In genomic region chr5:13499835-13500234, GRCm38 (mm10) we compare ENCODE assay signal across 20 mouse cellular contexts.
DNase-seq lines count a peak whose midpoint lies in the region; ATAC-seq and TF ChIP-seq lines count a peak whose summit lies in the region.
"Had no signal": no experiment of that assay in that cellular context is flagged by ENCODE, and none has a peak within 500 bp of the region (broad histone marks: within the 10 kb centered on the region; RNA-seq: fewer than 3 reads in every experiment).

No protein-coding gene starts in this region.

- no peak overlapping the region for H3K4me3 ChIP-seq in myocyte
- H3K4me3 ChIP-seq in heart, embryonic 12.5 days, result no peak overlapping the region
- H3K4me3 ChIP-seq: forebrain, embryonic 12.5 days; heart, adult 2 months; hindbrain, embryonic 15.5 days; limb, embryonic 13.5 days; midbrain, embryonic 10.5 days had no signal

- intact Hi-C loops in left cerebral cortex, postnatal 4 days (cut with DNase I), result no loop called here

- H3K36me3 ChIP-seq in myocyte (ENCODE audit: control insufficient read depth, insufficient read depth), result no peaks in the 10 kb centered on the region
- H3K36me3 ChIP-seq in heart, embryonic 12.5 days, result 0 out of 2 replicates have a peak, but pooled peaks cover 6% of the 10 kb centered on the region
- H3K36me3 ChIP-seq: forebrain, embryonic 12.5 days; hindbrain, embryonic 15.5 days; limb, embryonic 13.5 days; midbrain, embryonic 10.5 days had no signal

- H3K27me3 ChIP-seq in myocyte (ENCODE audit: control insufficient read depth, insufficient read depth, insufficient read length), result no peaks in the 10 kb centered on the region
- H3K27me3 ChIP-seq in heart, embryonic 12.5 days (replicated peaks), result no peaks in the 10 kb centered on the region
- H3K27me3 ChIP-seq: CH12.LX; forebrain, embryonic 12.5 days; hindbrain, embryonic 15.5 days; limb, embryonic 13.5 days had no signal

- 64% methylated on average over 2 of the region's 2 CpGs for WGBS in heart, embryonic 12.5 days

- H3K79me2 ChIP-seq in myocyte (ENCODE audit: control insufficient read depth, insufficient read depth), result no peaks in the 10 kb centered on the region

- H3K4me1 ChIP-seq in heart, embryonic 12.5 days (replicated peaks), result no peaks in the 10 kb centered on the region
- H3K4me1 ChIP-seq: forebrain, embryonic 12.5 days; hindbrain, embryonic 15.5 days; limb, embryonic 13.5 days; midbrain, embryonic 10.5 days had no signal

- no peaks in the 10 kb centered on the region for H3K9me3 ChIP-seq in heart, embryonic 12.5 days (replicated peaks)
- H3K9me3 ChIP-seq: forebrain, embryonic 12.5 days; hindbrain, embryonic 15.5 days; limb, embryonic 13.5 days; midbrain, embryonic 10.5 days had no signal

- no peak overlapping the region for H3ac ChIP-seq in myocyte (ENCODE audit: control insufficient read depth, insufficient read length)

- no peak for TF ChIP-seq POLR2A in myocyte (IDR thresholded peaks at IDR 0.05; ENCODE audit: insufficient read length, low read depth)

- peak; percentile 25 for DNase-seq in left cerebral cortex, adult 11 months (ENCODE audit: low spot score)
- no peak for DNase-seq in left cerebral cortex, postnatal 4 days
- peak; percentile 79 for DNase-seq in NIH3T3 (ENCODE audit: low read depth)
- DNase-seq in layer of hippocampus, adult 8-10 months (ENCODE audit: low spot score in 2 of 2), result peak; percentile 20 to 42
- DNase-seq in urinary bladder, postnatal 36 days (ENCODE audit: low spot score in 2 of 2), result no peak
- DNase-seq in spleen, adult 12 weeks (ENCODE audit: low spot score), result no peak
- DNase-seq: cerebellum, adult 18-20 months; gastrocnemius, postnatal 10 days; heart, adult 2 months; heart, postnatal 10 days; kidney, adult 18-20 months; kidney, postnatal 25 days; lung, postnatal 36 days had no signal

- no peak overlapping the region for H3K9ac ChIP-seq in heart, embryonic 12.5 days
- H3K9ac ChIP-seq: forebrain, embryonic 12.5 days; hindbrain, embryonic 15.5 days; limb, embryonic 13.5 days had no signal

- no peak overlapping the region for H3K27ac ChIP-seq in heart, embryonic 12.5 days (ENCODE audit: poor library complexity, severe bottlenecking)
- H3K27ac ChIP-seq: forebrain, embryonic 12.5 days; heart, adult 2 months; hindbrain, embryonic 15.5 days; limb, embryonic 13.5 days; midbrain, embryonic 10.5 days had no signal

- peak overlapping the region; percentile 38 for H3K4me2 ChIP-seq in myocyte (ENCODE audit: low read depth)
- no peak overlapping the region for H3K4me2 ChIP-seq in heart, embryonic 12.5 days
- H3K4me2 ChIP-seq: forebrain, embryonic 12.5 days; hindbrain, embryonic 15.5 days; limb, embryonic 13.5 days had no signal

- ATAC-seq in heart, embryonic 12.5 days (ENCODE audit: insufficient number of reproducible peaks, low FRiP score), result no peak

TF ChIP-seq in myocyte, 11 proteins besides CTCF, POLR2A, EP300 and RAD21:
- TF ChIP-seq SRF (IDR thresholded peaks at IDR 0.05; ENCODE audit: control insufficient read depth, insufficient read length, low read depth) (no peak), TCF3 (IDR thresholded peaks at IDR 0.05; ENCODE audit: insufficient read length, low read depth) (no peak), MAX (IDR thresholded peaks at IDR 0.05; ENCODE audit: low read depth) (no peak), REST (IDR thresholded peaks at IDR 0.05; ENCODE audit: insufficient read depth, insufficient read length) (no peak), TCF12 (IDR thresholded peaks at IDR 0.05; ENCODE audit: insufficient read depth, poor library complexity, severe bottlenecking) (no peak), MYOG (IDR thresholded peaks at IDR 0.05; ENCODE audit: control insufficient read depth in 1 of 3, insufficient read depth in 1 of 3, insufficient read length in 2 of 3, low read depth in 2 of 3) (no peak), MYOD1 (IDR thresholded peaks at IDR 0.05; ENCODE audit: control insufficient read depth in 1 of 3, insufficient read length in 2 of 3, low read depth in 2 of 3) (no peak), USF1 (IDR thresholded peaks at IDR 0.05; ENCODE audit: low read depth) (no peak), E2F4 (IDR thresholded peaks at IDR 0.05; ENCODE audit: insufficient read depth) (no peak), POLR2AphosphoS2 (IDR thresholded peaks at IDR 0.05; ENCODE audit: insufficient read length, low read depth) (no peak), CEBPB (IDR thresholded peaks at IDR 0.05; ENCODE audit: insufficient read depth, poor library complexity, severe bottlenecking) (no peak)

Comparison
In these comparisons a context has a peak if more than half of its experiments do, and no peak if none do; other contexts are left out.
1. DNase-seq: peak in left cerebral cortex, adult 11 months (single experiment), NIH3T3 (single experiment) and layer of hippocampus, adult 8-10 months (2 of 2); none in left cerebral cortex, postnatal 4 days (single experiment), urinary bladder, postnatal 36 days (0 of 2) and spleen, adult 12 weeks (single experiment).